Mouse (Mus musculus) limb, embryonic 11.5 days (tissue): ENCODE data around the gene Thop1. TPM values are rescaled to one million over a fixed set of nuclear protein-coding genes. Genes with fewer than 3 reads are reported as not detected.
"Not testable (repeated sequence)": the region's sequence is repeated elsewhere in the genome, so short reads cannot be mapped to it uniquely, and the experiment has no call there.

Experiments
- ATAC-seq: fragments of 200-750 bp; cut with Nextera tagmentation; 2 replicates; pipeline ENCODE4 v1.8.0; 2017; ENCODE audit warnings: low read depth; ENCODE audit not compliant: insufficient number of reproducible peaks, low FRiP score, low TSS enrichment
- DNase-seq: peaks from one replicate; pipeline ENCODE4 v3.0.0-alpha.2; 2015; ENCODE audit warnings: low spot score
- H3K27ac ChIP-seq: fragments of 300-500 bp; sonication (generic); replicated peaks from 2 replicates; pipeline ENCODE4 v1.5.1; 2014; ENCODE audit warnings: low read depth, mild to moderate bottlenecking, low read length
- H3K27me3 ChIP-seq: fragments of 300-500 bp; sonication (generic); 2 replicates; pipeline ENCODE4 v1.6.1; 2014; ENCODE audit warnings: mild to moderate bottlenecking, low read length, mixed read lengths; ENCODE audit not compliant: control insufficient read depth, insufficient read depth
- H3K36me3 ChIP-seq: fragments of 300-500 bp; sonication (generic); 2 replicates; pipeline ENCODE4 v1.6.1; 2014; ENCODE audit warnings: mild to moderate bottlenecking, low read length, moderate library complexity, mixed read lengths; ENCODE audit not compliant: control insufficient read depth, insufficient read depth
- H3K4me1 ChIP-seq: fragments of 300-500 bp; sonication (generic); 2 replicates; pipeline ENCODE4 v1.6.1; 2014; ENCODE audit warnings: low read length, mixed read lengths; ENCODE audit not compliant: control insufficient read depth, insufficient read depth
- H3K4me2 ChIP-seq: fragments of 300-500 bp; sonication (generic); 2 replicates; pipeline ENCODE4 v1.6.1; 2014; ENCODE audit warnings: low read depth, mild to moderate bottlenecking, moderate library complexity; ENCODE audit not compliant: severe bottlenecking
- H3K4me3 ChIP-seq: fragments of 300-500 bp; sonication (generic); 2 replicates; pipeline ENCODE4 v1.5.1; 2014; ENCODE audit warnings: low read depth, low read length
- H3K9ac ChIP-seq: fragments of 300-500 bp; sonication (generic); 2 replicates; pipeline ENCODE4 v1.6.1; 2014; ENCODE audit warnings: mild to moderate bottlenecking, low read length
- H3K9me3 ChIP-seq: fragments of 300-500 bp; sonication (generic); 2 replicates; pipeline ENCODE4 v1.6.1; 2016; ENCODE audit warnings: low read length; ENCODE audit not compliant: control insufficient read depth
- WGBS: fragments of 180-500 bp; shearing (Covaris S2); extraction: QIAGEN DNeasy Blood & Tissue Kit; methylation state at CpG from one replicate; pipeline ENCODE4 v1.1.7; 2014; 5-methylcytosine and 5-hydroxymethylcytosine counted together
- polyA plus RNA-seq: library from polyadenylated mRNA; unstranded; fragments of >200 nt; fragmentation: Nextera tagmentation; extraction: Ambion mirVana; gene quantifications from 2 replicates; pipeline ENCODE4 v1.2.1, GENCODE M21; 2014

Thop1 gene
- polyA plus RNA-seq, 1 experiment from 2014 or later: 64.0 TPM

GRCm38 (mm10) chr10:81062710-81063109 is 7.1 kb upstream of the Thop1 start:
- no peak overlapping the region for H3K4me3 ChIP-seq
- 70% methylated on average over 4 of the region's 4 CpGs for WGBS
- no peak for DNase-seq
- no peak overlapping the region for H3K4me2 ChIP-seq
- peaks cover 8% of the 10 kb centered on the region for H3K4me1 ChIP-seq
- H3K27ac ChIP-seq: no peak overlapping the region
- no peak for ATAC-seq
- H3K9me3 ChIP-seq: no peaks in the 10 kb centered on the region
- H3K27me3 ChIP-seq: no peaks in the 10 kb centered on the region
- no peak overlapping the region for H3K9ac ChIP-seq
- 0 out of 2 replicates have a peak, but pooled peaks cover 2% of the 10 kb centered on the region for H3K36me3 ChIP-seq

GRCm38 (mm10) chr10:81064519-81064918 is 5.3 kb upstream of the Thop1 start:
- 89% methylated on average over 8 of the region's 8 CpGs for WGBS
- H3K9ac ChIP-seq, H3K9me3 ChIP-seq, H3K27me3 ChIP-seq, H3K27ac ChIP-seq, DNase-seq, ATAC-seq, H3K4me3 ChIP-seq, H3K4me1 ChIP-seq, H3K36me3 ChIP-seq, H3K4me2 ChIP-seq: not testable (repeated sequence)

GRCm38 (mm10) chr10:81068706-81069105 is 1.1 kb upstream of the Thop1 start:
- H3K9ac ChIP-seq: no peak overlapping the region
- no peak overlapping the region for H3K4me2 ChIP-seq
- no peak overlapping the region for H3K4me3 ChIP-seq
- no peak overlapping the region for H3K27ac ChIP-seq
- H3K4me1 ChIP-seq: peaks cover 13% of the 10 kb centered on the region
- peaks cover 10% of the 10 kb centered on the region for H3K36me3 ChIP-seq
- WGBS: 75% methylated on average over 5 of the region's 5 CpGs
- H3K9me3 ChIP-seq: no peaks in the 10 kb centered on the region
- DNase-seq (no peak), ATAC-seq (no peak)
- no peaks in the 10 kb centered on the region for H3K27me3 ChIP-seq

GRCm38 (mm10) chr10:81072290-81072689 is 2.5 kb downstream of the Thop1 start:
- no peak for DNase-seq
- no peaks in the 10 kb centered on the region for H3K9me3 ChIP-seq
- H3K27me3 ChIP-seq: no peaks in the 10 kb centered on the region
- H3K4me1 ChIP-seq: peaks cover 13% of the 10 kb centered on the region
- WGBS: 92% methylated on average over 8 of the region's 8 CpGs
- no peak overlapping the region for H3K4me2 ChIP-seq
- ATAC-seq: no peak
- H3K27ac ChIP-seq: no peak overlapping the region
- H3K36me3 ChIP-seq: peaks cover 24% of the 10 kb centered on the region
- no peak overlapping the region for H3K4me3 ChIP-seq
- no peak overlapping the region for H3K9ac ChIP-seq

GRCm38 (mm10) chr10:81073464-81073863 is 3.6 kb downstream of the Thop1 start:
- Histone ChIP-seq H3K27ac (no peak overlapping the region), H3K9me3 (no peaks in the 10 kb centered on the region), H3K27me3 (no peaks in the 10 kb centered on the region), H3K4me1 (peaks cover 13% of the 10 kb centered on the region), H3K9ac (no peak overlapping the region), H3K4me3 (no peak overlapping the region), H3K36me3 (peaks cover 30% of the 10 kb centered on the region), H3K4me2 (no peak overlapping the region)
- WGBS: 69% methylated on average over 7 of the region's 7 CpGs
- DNase-seq (no peak), ATAC-seq (no peak)

GRCm38 (mm10) chr10:81075734-81076133 is 5.9 kb downstream of the Thop1 start:
- no peak overlapping the region for H3K9ac ChIP-seq
- no peak overlapping the region for H3K4me2 ChIP-seq
- no peak overlapping the region for H3K4me3 ChIP-seq
- no peaks in the 10 kb centered on the region for H3K27me3 ChIP-seq
- H3K9me3 ChIP-seq: no peaks in the 10 kb centered on the region
- H3K36me3 ChIP-seq: peaks cover 46% of the 10 kb centered on the region
- no peak for DNase-seq
- no peak overlapping the region for H3K27ac ChIP-seq
- 91% methylated on average over 8 of the region's 8 CpGs for WGBS
- peaks cover 6% of the 10 kb centered on the region for H3K4me1 ChIP-seq
- ATAC-seq: no peak

GRCm38 (mm10) chr10:81076356-81076755 is 6.5 kb downstream of the Thop1 start:
- no peak for DNase-seq

GRCm38 (mm10) chr10:81077916-81078315 is 8.1 kb downstream of the Thop1 start:
- Histone ChIP-seq H3K4me1 (no peaks in the 10 kb centered on the region), H3K27me3 (no peaks in the 10 kb centered on the region), H3K4me3 (no peak overlapping the region), H3K9ac (no peak overlapping the region), H3K36me3 (peaks cover 51% of the 10 kb centered on the region), H3K4me2 (no peak overlapping the region), H3K27ac (no peak overlapping the region), H3K9me3 (no peaks in the 10 kb centered on the region)
- ATAC-seq (no peak), DNase-seq (no peak)
- 95% methylated on average over 11 of the region's 11 CpGs for WGBS

More at GRCm38 (mm10) chr10:81076356-81076755, 6.5 kb downstream of the Thop1 start:
- 94% methylated on average over 1 of the region's 1 CpGs for WGBS
- H3K4me2 ChIP-seq: no peak overlapping the region
- no peaks in the 10 kb centered on the region for H3K9me3 ChIP-seq
- H3K4me1 ChIP-seq: no peaks in the 10 kb centered on the region
- no peak for ATAC-seq
- no peak overlapping the region for H3K27ac ChIP-seq
- H3K27me3 ChIP-seq: no peaks in the 10 kb centered on the region
- no peak overlapping the region for H3K9ac ChIP-seq
- H3K4me3 ChIP-seq: no peak overlapping the region
- peaks cover 50% of the 10 kb centered on the region for H3K36me3 ChIP-seq

GRCm38 (mm10) chr10:81080008-81080655 is 10.3 kb downstream of the Thop1 start:
- H3K9ac ChIP-seq: no peak overlapping the region
- peaks cover 32% of the 10 kb centered on the region for H3K36me3 ChIP-seq
- no peak overlapping the region for H3K27ac ChIP-seq
- no peak overlapping the region for H3K4me3 ChIP-seq
- 92% methylated on average over 31 of the region's 31 CpGs for WGBS
- H3K9me3 ChIP-seq: no peaks in the 10 kb centered on the region
- no peak overlapping the region for H3K4me2 ChIP-seq
- no peak for DNase-seq
- H3K4me1 ChIP-seq: no peaks in the 10 kb centered on the region
- no peak for ATAC-seq
- no peaks in the 10 kb centered on the region for H3K27me3 ChIP-seq
